Mouse (Mus musculus) neural tube, embryonic 12.5 days (tissue): ENCODE data around the gene Sptb. TPM values are rescaled to one million over a fixed set of nuclear protein-coding genes. Genes with fewer than 3 reads are reported as not detected.
A peak's percentile ranks its signal among the peaks of the same experiment; 100 is the strongest.

Experiments
- ATAC-seq: fragments of 200-750 bp; cut with Nextera tagmentation; 2 replicates; pipeline ENCODE4 v1.8.0; 2017; ENCODE audit warnings: low read depth, mild to moderate bottlenecking, moderate TSS enrichment, moderate library complexity; ENCODE audit not compliant: low FRiP score
- H3K27ac ChIP-seq: fragments of 300-500 bp; sonication (generic); 2 replicates; pipeline ENCODE4 v1.5.1; 2016
- H3K27me3 ChIP-seq: fragments of 300-500 bp; sonication (generic); replicated peaks from 2 replicates; pipeline ENCODE4 v1.6.1; 2016; ENCODE audit warnings: mild to moderate bottlenecking
- H3K36me3 ChIP-seq: fragments of 300-500 bp; sonication (generic); 2 replicates; pipeline ENCODE4 v1.6.1; 2016; ENCODE audit warnings: mild to moderate bottlenecking
- H3K4me1 ChIP-seq: fragments of 300-500 bp; sonication (generic); 2 replicates; pipeline ENCODE4 v1.6.1; 2016
- H3K4me2 ChIP-seq: fragments of 300-500 bp; sonication (generic); replicated peaks from 2 replicates; pipeline ENCODE4 v1.6.1; 2016; ENCODE audit warnings: mild to moderate bottlenecking
- H3K4me3 ChIP-seq: fragments of 300-500 bp; sonication (generic); 2 replicates; pipeline ENCODE4 v1.5.1; 2016
- H3K9ac ChIP-seq: fragments of 300-500 bp; sonication (generic); 2 replicates; pipeline ENCODE4 v1.6.1; 2016; ENCODE audit warnings: mild to moderate bottlenecking
- H3K9me3 ChIP-seq: fragments of 300-500 bp; sonication (generic); 2 replicates; pipeline ENCODE4 v1.6.1; 2016; ENCODE audit warnings: mild to moderate bottlenecking
- WGBS: fragments of 180-500 bp; shearing (Covaris S2); methylation state at CpG from one replicate; pipeline ENCODE4 v1.1.7; 2016; 5-methylcytosine and 5-hydroxymethylcytosine counted together
- microRNA-seq: library from miRNA; unstranded; fragments of <30 nt; microRNA quantifications from one replicate; pipeline ENCODE4, GENCODE M21; 2017
- polyA plus RNA-seq: library from polyadenylated mRNA; unstranded; fragments of >200 nt; fragmentation: Nextera tagmentation; extraction: Ambion mirVana; gene quantifications from 2 replicates; pipeline ENCODE4 v1.2.1, GENCODE M21; 2016

Sptb gene
- polyA plus RNA-seq, 1 experiment from 2014 or later = 2.9 TPM

DNA sequence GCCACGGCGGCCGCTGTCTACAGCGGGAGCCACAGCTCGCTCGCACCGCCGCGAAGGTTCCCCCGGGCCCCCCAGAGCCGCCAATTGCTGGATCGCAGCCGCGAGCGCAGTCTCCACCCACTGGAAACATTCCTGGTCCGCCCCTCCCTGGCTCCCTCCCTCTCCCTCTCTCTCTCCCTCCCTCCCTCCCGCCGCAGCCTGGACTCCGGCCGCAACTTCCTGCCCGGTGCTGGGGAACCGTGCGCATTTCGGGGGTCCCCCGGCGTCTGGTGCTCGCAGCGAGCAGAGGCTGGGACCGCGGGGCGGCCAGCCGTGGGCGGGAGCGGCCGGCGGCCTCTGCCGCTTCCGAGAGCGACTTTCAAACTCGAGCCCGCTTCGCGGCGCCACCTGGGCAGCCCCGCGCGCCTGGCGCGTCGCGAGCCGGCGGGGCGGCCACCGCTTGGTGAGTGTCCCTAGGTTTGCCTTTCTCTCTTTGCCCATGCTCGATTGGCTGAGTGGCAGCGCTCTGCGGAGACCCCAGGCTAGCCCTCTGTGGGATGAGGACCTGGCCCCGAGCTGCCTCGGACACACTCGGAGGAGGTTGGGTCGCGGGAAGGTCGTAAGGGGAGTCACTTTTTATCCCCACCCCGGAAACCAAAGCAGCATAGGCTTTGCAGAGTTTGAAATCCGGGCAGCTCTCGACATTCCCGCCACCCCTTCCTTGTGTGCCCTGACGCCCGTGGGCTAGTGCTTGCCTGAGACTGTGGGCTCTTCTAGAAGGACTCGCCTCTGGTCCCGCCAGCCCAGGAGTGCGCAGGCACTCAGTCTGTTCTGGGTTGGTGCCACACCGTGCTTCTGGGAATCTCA, 176.7 kb downstream of the Sptb start:
- H3K4me2 ChIP-seq = peak overlapping the region; percentile 97
- no peaks in the 10 kb centered on the region for H3K36me3 ChIP-seq
- H3K27ac ChIP-seq = no peak overlapping the region
- H3K4me3 ChIP-seq = peak overlapping the region; percentile 59
- H3K4me1 ChIP-seq = peaks cover 14% of the 10 kb centered on the region
- no peaks in the 10 kb centered on the region for H3K9me3 ChIP-seq
- WGBS = under 1% methylated on average over 74 of the region's 74 CpGs
- H3K9ac ChIP-seq = peak overlapping the region; percentile 56
- ATAC-seq = peak; percentile 71
- H3K27me3 ChIP-seq = peaks cover 59% of the 10 kb centered on the region

GRCm38 (mm10) chr12:76532926-76533376, 177.4 kb downstream of the Sptb start:
- H3K4me3 ChIP-seq = peak overlapping the region; percentile 59
- peak; percentile 19; the same call in 1 of the 2 replicates for ATAC-seq
- no peaks in the 10 kb centered on the region for H3K36me3 ChIP-seq
- peaks cover 56% of the 10 kb centered on the region for H3K27me3 ChIP-seq
- peaks cover 14% of the 10 kb centered on the region for H3K4me1 ChIP-seq
- H3K9me3 ChIP-seq = no peaks in the 10 kb centered on the region
- H3K9ac ChIP-seq = peak overlapping the region; percentile 56
- H3K27ac ChIP-seq = no peak overlapping the region
- WGBS = under 1% methylated on average over 31 of the region's 31 CpGs
- peak overlapping the region; percentile 97 for H3K4me2 ChIP-seq

DNA sequence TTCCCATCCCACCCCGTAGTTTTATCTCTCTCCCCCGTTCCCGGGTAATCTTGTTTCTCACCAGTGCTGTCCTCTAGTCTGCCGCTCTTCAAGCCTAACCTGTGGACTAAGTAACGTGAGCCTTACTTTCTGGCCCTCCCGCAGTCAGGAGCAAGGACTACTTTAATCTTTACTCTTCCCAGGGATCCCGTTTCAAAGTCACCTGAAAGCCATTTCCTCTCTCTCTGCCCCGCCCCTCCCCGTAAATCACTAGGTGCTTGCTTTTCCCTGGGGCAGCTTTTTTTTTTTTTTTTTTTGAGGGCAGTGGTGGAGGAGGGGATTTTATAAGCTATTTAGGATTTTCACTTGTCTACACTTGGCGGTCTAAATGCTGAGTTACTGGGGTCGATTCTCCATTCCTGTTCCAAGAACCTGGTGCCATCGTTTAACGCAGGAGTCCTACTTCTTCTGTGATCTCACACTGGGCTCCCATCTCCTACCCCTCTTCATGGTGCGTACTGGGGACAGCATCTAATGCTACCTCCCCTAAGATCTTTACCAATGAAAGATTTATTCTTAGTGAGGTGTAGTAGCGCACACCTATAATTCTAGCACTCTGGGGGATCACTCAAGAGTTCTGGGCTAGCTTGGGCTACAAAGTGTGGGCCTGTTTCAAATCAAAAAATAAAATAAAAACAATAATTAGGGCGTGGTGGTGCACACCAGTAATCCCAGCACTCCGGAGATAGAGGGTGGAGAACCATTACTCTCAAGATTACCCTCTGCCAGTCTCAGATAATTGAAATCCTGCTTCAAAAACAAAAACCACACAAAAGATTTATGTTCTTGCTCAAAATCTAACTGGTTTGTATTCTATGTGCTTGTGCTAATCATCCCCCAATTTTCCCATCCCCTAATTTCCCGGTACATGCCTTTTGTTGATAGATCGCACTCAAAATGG, 178.1 kb downstream of the Sptb start:
- Histone ChIP-seq H3K4me3 (peak overlapping the region; percentile 59), H3K4me2 (peak overlapping the region; percentile 97), H3K9ac (no peak overlapping the region), H3K36me3 (no peaks in the 10 kb centered on the region), H3K27me3 (peaks cover 56% of the 10 kb centered on the region), H3K4me1 (peaks cover 17% of the 10 kb centered on the region), H3K27ac (no peak overlapping the region), H3K9me3 (no peaks in the 10 kb centered on the region)
- WGBS = 1% methylated on average over 19 of the region's 19 CpGs
- ATAC-seq = no peak

DNA sequence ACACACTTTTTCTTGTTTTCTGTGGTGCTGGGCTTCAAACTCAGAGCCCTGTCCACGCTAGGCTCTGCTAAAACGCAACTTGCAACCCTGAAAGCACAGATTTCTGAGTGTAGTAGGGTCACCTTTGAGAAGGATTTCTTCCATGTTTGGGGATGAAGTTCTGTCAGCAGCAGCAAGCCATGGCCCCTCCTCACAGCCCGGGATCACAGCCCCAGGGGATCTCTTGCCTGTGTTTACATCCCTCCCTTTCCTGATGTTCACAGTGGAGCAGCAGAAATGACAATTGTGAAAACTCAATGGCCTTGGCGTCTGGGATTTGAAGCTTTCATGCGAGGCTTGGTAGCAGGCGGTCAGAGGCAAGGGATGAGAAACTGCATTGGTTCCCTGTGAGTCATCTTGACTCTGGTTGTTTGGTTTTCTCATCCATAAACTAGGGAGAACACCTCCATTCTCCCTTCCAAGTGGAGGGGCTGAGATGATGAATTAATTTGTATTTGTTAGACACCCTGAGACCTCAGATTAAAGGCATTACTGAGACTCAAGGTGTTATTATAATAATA, 179.7 kb downstream of the Sptb start, which contains the start of gene Plekhg3:
TSS of gene Plekhg3 (plus strand) at position 312 of the 560 bp plus-strand sequence.
- no peaks in the 10 kb centered on the region for H3K36me3 ChIP-seq
- H3K9me3 ChIP-seq = no peaks in the 10 kb centered on the region
- H3K27me3 ChIP-seq = peaks cover 55% of the 10 kb centered on the region
- H3K9ac ChIP-seq = no peak within 1 kb of the TSS
- 27% methylated on average over 6 of the region's 6 CpGs for WGBS
- no peak within 1 kb of the TSS for H3K27ac ChIP-seq
- peaks cover 17% of the 10 kb centered on the region for H3K4me1 ChIP-seq
- ATAC-seq = no peak
- no peak within 1 kb of the TSS for H3K4me3 ChIP-seq
- H3K4me2 ChIP-seq = no peak within 1 kb of the TSS

Small RNAs within 50 kb of the gene (microRNA-seq; reads per million reads assigned to microRNA genes)
- not detected for gene Mir5135

Other genes with a start within 250 kb of the Sptb start
- 1.9 and 2.0 TPM in 2 replicates for gene Plekhg3, start 179.7 kb downstream of the Sptb start, polyA plus RNA-seq
- 104 and 108 TPM in 2 replicates for gene Churc1, start 55.0 kb upstream of the Sptb start, polyA plus RNA-seq
- 38.1 and 39.0 TPM in 2 replicates for gene Fntb, start 55.0 kb upstream of the Sptb start, polyA plus RNA-seq
- gene Gpx2, start 85.0 kb upstream of the Sptb start, polyA plus RNA-seq = not detected in 2 replicates
- gene Rab15, start 112.4 kb upstream of the Sptb start, polyA plus RNA-seq = 20.7 and 22.6 TPM in 2 replicates